Mouse (Mus musculus): ENCODE results near the gene Reep3.

- TF ChIP-seq MAX (IDR thresholded peaks at IDR 0.05; ENCODE audit: low read depth), result no peak
- TF ChIP-seq MYOD1 (IDR thresholded peaks at IDR 0.05; ENCODE audit: control insufficient read depth in 1 of 3, insufficient read length in 2 of 3, low read depth in 2 of 3), result no peak
- no peak for TF ChIP-seq POLR2A (IDR thresholded peaks at IDR 0.05; ENCODE audit: insufficient read length, low read depth)
- TF ChIP-seq USF1 (IDR thresholded peaks at IDR 0.05; ENCODE audit: low read depth), result no peak
- TF ChIP-seq CEBPB (IDR thresholded peaks at IDR 0.05; ENCODE audit: insufficient read depth, poor library complexity, severe bottlenecking), result no peak
- TF ChIP-seq MYOG (IDR thresholded peaks at IDR 0.05; ENCODE audit: control insufficient read depth in 1 of 3, insufficient read depth in 1 of 3, insufficient read length in 2 of 3, low read depth in 2 of 3), result no peak
- no peak for TF ChIP-seq TCF12 (IDR thresholded peaks at IDR 0.05; ENCODE audit: insufficient read depth, poor library complexity, severe bottlenecking)
- TF ChIP-seq REST (IDR thresholded peaks at IDR 0.05; ENCODE audit: insufficient read depth, insufficient read length), result no peak
- TF ChIP-seq POLR2AphosphoS2 (IDR thresholded peaks at IDR 0.05; ENCODE audit: insufficient read length, low read depth), result no peak
- no peak for TF ChIP-seq SRF (IDR thresholded peaks at IDR 0.05; ENCODE audit: control insufficient read depth, insufficient read length, low read depth)
Observed at GRCm38 (mm10) chr10:67079030-67079429, 17.7 kb downstream of the Reep3 start.

Measured in myocyte (in vitro differentiated cells).